Mouse (Mus musculus): ENCODE measurements at regions not wholly inside any gene's neighbourhood (a gene's known extent, or its start where the extent isn't known, plus 50 kb on each side); places are given as distances from the start of the nearest gene placed in this dataset.

- no peak for DNase-seq (ENCODE audit: low spot score in 2 of 2)
Measured at GRCm38 (mm10) chr17:82731561-82731960, 483.5 kb upstream of the Pkdcc start.

- no peak for DNase-seq (ENCODE audit: low spot score in 2 of 2)
Measured at GRCm38 (mm10) chr17:82742445-82742844, 472.6 kb upstream of the Pkdcc start.

GRCm38 (mm10) chr17:82757400-82757799 is 457.7 kb upstream of the Pkdcc start:
- no peak for DNase-seq (ENCODE audit: low spot score in 2 of 2)

- no peak for DNase-seq (ENCODE audit: low spot score in 2 of 2)
Measured at GRCm38 (mm10) chr17:82779096-82779495, 436.0 kb upstream of the Pkdcc start.

GRCm38 (mm10) chr17:82822129-82822528 is 393.0 kb upstream of the Pkdcc start:
- DNase-seq (ENCODE audit: low spot score in 2 of 2) = no peak

GRCm38 (mm10) chr17:82824057-82824456 is 391.0 kb upstream of the Pkdcc start:
- no peak for DNase-seq (ENCODE audit: low spot score in 2 of 2)

- no peak for DNase-seq (ENCODE audit: low spot score in 2 of 2)
Measured at GRCm38 (mm10) chr17:82824619-82825018, 390.5 kb upstream of the Pkdcc start.

GRCm38 (mm10) chr17:82827170-82827569 is 387.9 kb upstream of the Pkdcc start:
- DNase-seq (ENCODE audit: low spot score in 2 of 2) = no peak

- no peak for DNase-seq (ENCODE audit: low spot score in 2 of 2)
Measured at GRCm38 (mm10) chr17:82827841-82828240, 387.3 kb upstream of the Pkdcc start.

- no peak for DNase-seq (ENCODE audit: low spot score in 2 of 2)
Measured at GRCm38 (mm10) chr17:82828434-82828997, 386.6 kb upstream of the Pkdcc start.

GRCm38 (mm10) chr17:82829415-82829814 is 385.7 kb upstream of the Pkdcc start:
- DNase-seq (ENCODE audit: low spot score in 2 of 2) = no peak

- DNase-seq (ENCODE audit: low spot score in 2 of 2) = no peak
Measured at GRCm38 (mm10) chr17:82834177-82834576, 380.9 kb upstream of the Pkdcc start.

- no peak for DNase-seq (ENCODE audit: low spot score in 2 of 2)
Measured at GRCm38 (mm10) chr17:82836115-82836514, 379.0 kb upstream of the Pkdcc start.

- no peak for DNase-seq (ENCODE audit: low spot score in 2 of 2)
Measured at GRCm38 (mm10) chr17:82846776-82847494, 368.2 kb upstream of the Pkdcc start.

- DNase-seq (ENCODE audit: low spot score in 2 of 2) = peak; percentile 8 to 21
Measured at GRCm38 (mm10) chr17:82857199-82858147, 357.6 kb upstream of the Pkdcc start.

GRCm38 (mm10) chr17:82860391-82860790 is 354.7 kb upstream of the Pkdcc start:
- no peak for DNase-seq (ENCODE audit: low spot score in 2 of 2)

- no peak for DNase-seq (ENCODE audit: low spot score in 2 of 2)
Measured at GRCm38 (mm10) chr17:82860966-82861365, 354.1 kb upstream of the Pkdcc start.

- DNase-seq (ENCODE audit: low spot score in 2 of 2) = no peak
Measured at GRCm38 (mm10) chr17:82877131-82877530, 338.0 kb upstream of the Pkdcc start.

- DNase-seq (ENCODE audit: low spot score in 2 of 2) = no peak
Measured at GRCm38 (mm10) chr17:82900602-82901001, 314.5 kb upstream of the Pkdcc start.

- no peak for DNase-seq (ENCODE audit: low spot score in 2 of 2)
Measured at GRCm38 (mm10) chr17:82901098-82901891, 313.8 kb upstream of the Pkdcc start.

GRCm38 (mm10) chr17:82904961-82905360 is 310.1 kb upstream of the Pkdcc start:
- DNase-seq (ENCODE audit: low spot score in 2 of 2) = no peak

GRCm38 (mm10) chr17:82905483-82905882 is 309.6 kb upstream of the Pkdcc start:
- no peak for DNase-seq (ENCODE audit: low spot score in 2 of 2)

All from spleen, postnatal 14 days (tissue).